Mouse (Mus musculus) left cerebral cortex, postnatal 14 days (tissue): ENCODE measurements around the gene Vmn1r158. TPM values are rescaled to one million over a fixed set of nuclear protein-coding genes. Genes with fewer than 3 reads are reported as not detected.
"Not testable (repeated sequence)": the region's sequence is repeated elsewhere in the genome, so short reads cannot be mapped to it uniquely, and the experiment has no call there.

Experiments used
- DNase-seq, 2 experiments: peaks; one replicate each; pipeline ENCODE4 v3.0.0; 2021 to 2022; ENCODE audit warnings: low spot score in 2 of 2, mixed read lengths in 1 of 2
- intact Hi-C: fragments of 180-260 bp; cut with DNase I; formaldehyde crosslinking; loops from one replicate; pipeline ENCODE4 v1.15.1; 2025
- long read RNA-seq, 2 experiments: library from polyadenylated mRNA; stranded (forward); transcript quantifications; one replicate each; pipeline ENCODE4 v2.0.0; 2021
- total RNA-seq, 2 experiments: library from RNA; stranded (reverse); gene quantifications; 2 replicates each; pipeline ENCODE4 v1.2.3; 2021

Gene Vmn1r158
- total RNA-seq, result not detected
- long read RNA-seq, experiment 1, result 0 reads
- long read RNA-seq, experiment 2, result 0 reads

- intact Hi-C loops, DNase-seq: not testable (repeated sequence)
Observed at GRCm38 (mm10) chr7:22790682-22791081, at the start of gene Vmn1r158. Gene Vmn1r158, minus strand, starts transcription at chr7:22790782.

GRCm38 (mm10) chr7:22775981-22776380 is 14.6 kb downstream of the Vmn1r158 start:
- intact Hi-C loops, DNase-seq: not testable (repeated sequence)

- DNase-seq, intact Hi-C loops: not testable (repeated sequence)
Observed at GRCm38 (mm10) chr7:22761397-22761796, 29.2 kb downstream of the Vmn1r158 start, which contains the start of gene Vmn1r157. Gene Vmn1r157, plus strand, starts transcription at chr7:22761697.

Other genes with a start within 250 kb of the Vmn1r158 start
- gene Gm4201, start 225.4 kb downstream of the Vmn1r158 start, total RNA-seq, result not detected
- not detected for gene Gm4565, start 202.7 kb downstream of the Vmn1r158 start, total RNA-seq
- gene Vmn1r155, start 132.8 kb downstream of the Vmn1r158 start, total RNA-seq, result not detected
- gene Gm8693, start 98.5 kb downstream of the Vmn1r158 start, total RNA-seq, result not detected
- gene Gm4567, start 71.1 kb downstream of the Vmn1r158 start, total RNA-seq, result not detected
- gene Vmn1r157, start 29.1 kb downstream of the Vmn1r158 start, total RNA-seq, result not detected
- not detected for gene Vmn1r159, start 52.8 kb upstream of the Vmn1r158 start, total RNA-seq
- not detected for gene Vmn1r160, start 80.4 kb upstream of the Vmn1r158 start, total RNA-seq
- not detected for gene Gm4214, start 193.9 kb upstream of the Vmn1r158 start, total RNA-seq
- gene Gm4216, start 229.1 kb upstream of the Vmn1r158 start, total RNA-seq, result not detected